Mouse (Mus musculus): ENCODE results near the gene Casp9. TPM values are rescaled to one million over a fixed set of nuclear protein-coding genes. Genes with fewer than 3 reads are reported as not detected.
"Not testable (repeated sequence)": the region's sequence is repeated elsewhere in the genome, so short reads cannot be mapped to it uniquely, and the experiment has no call there.

Gene Casp9
- 1 to 10 TPM; 5.6 to 8.0 TPM for total RNA-seq (2021)
- long read RNA-seq, experiment 1, transcript Casp9-201 (9 exons, 3,897 nt), result major isoform, 12 of 19 reads
- long read RNA-seq, experiment 1, partial matches to known transcripts, result 0 of 19 reads
- long read RNA-seq, experiment 1, other reads (novel, unspliced or antisense), result 7 of 19 reads
- long read RNA-seq, experiment 2, transcript Casp9-201 (9 exons, 3,897 nt), result major isoform, 10 of 17 reads
- long read RNA-seq, experiment 2, partial matches to known transcripts, result 1 of 17 reads
- long read RNA-seq, experiment 2, other reads (novel, unspliced or antisense), result 6 of 17 reads

DNA sequence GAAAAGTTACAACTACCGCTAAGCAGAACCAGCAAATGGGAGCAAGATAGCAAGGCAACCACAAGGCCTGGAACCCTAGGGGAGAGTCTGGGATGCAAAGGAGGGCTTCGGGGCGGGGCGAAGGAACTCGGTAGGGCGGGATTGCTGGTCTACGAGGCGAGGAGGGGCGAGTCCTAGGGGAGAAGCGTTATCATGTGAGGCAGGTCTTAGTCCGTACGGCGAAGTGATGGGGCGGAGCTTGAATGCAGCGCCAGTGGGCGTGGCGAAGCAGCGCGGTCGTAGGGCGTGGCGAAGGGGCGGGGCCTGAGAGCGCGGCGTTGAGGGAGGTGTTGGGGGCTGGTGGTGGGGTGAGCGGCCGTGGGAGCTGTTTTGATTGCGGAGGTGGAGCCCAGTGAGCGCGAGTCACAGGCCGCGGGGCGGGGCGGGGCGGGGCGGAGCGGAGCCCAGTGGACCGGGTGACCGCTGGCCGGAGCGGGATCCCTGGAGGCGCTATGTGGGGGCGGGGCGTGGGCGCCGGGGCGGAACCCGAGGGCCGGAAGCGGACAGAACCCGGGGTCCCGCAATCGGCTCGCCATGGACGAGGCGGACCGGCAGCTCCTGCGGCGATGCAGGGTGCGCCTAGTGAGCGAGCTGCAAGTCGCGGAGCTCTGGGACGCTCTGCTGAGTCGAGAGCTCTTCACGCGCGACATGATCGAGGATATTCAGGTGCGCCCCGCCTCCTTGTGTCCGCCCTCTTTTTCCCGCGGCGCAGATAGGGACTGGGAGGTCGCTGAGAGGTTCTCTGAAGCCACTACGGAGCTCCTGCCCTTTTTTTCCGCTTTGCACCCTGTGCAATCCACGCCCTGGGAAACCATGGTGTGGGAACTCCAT lies at the start of gene Casp9:
Gene Casp9, plus strand, starts transcription at position 331 of the 870 bp plus-strand sequence.
- DNase-seq, result peak; percentile 98

GRCm38 (mm10) chr4:141746578-141747346 lies 46.6 kb upstream of the Casp9 start, which contains the start of gene Agmat:
Gene Agmat, plus strand, starts transcription at chr4:141746672.
- no peak for DNase-seq

- peak; percentile 58 for DNase-seq
Observed at GRCm38 (mm10) chr4:141749557-141749956, 43.9 kb upstream of the Casp9 start.

DNA sequence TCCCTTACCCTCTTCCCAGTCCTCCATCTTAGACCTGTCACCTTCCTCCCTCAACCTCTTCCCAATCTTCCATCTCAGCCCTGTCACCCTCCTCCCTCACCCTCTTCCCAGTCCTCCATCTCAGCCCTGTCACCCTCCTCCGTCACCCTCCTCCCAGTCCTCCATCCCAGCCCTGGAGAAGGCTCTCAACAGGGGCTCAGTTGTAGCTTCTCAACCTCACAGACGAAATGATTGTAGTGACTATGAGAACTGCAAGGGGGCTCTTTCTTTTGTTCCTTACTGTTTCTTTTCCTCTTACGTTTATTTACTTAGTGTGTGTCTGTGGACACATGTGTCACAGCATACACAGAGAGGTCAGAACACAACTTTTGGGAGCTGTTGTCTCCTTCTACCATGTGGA lies 42.6 kb upstream of the Casp9 start:
- no peak for DNase-seq

DNA sequence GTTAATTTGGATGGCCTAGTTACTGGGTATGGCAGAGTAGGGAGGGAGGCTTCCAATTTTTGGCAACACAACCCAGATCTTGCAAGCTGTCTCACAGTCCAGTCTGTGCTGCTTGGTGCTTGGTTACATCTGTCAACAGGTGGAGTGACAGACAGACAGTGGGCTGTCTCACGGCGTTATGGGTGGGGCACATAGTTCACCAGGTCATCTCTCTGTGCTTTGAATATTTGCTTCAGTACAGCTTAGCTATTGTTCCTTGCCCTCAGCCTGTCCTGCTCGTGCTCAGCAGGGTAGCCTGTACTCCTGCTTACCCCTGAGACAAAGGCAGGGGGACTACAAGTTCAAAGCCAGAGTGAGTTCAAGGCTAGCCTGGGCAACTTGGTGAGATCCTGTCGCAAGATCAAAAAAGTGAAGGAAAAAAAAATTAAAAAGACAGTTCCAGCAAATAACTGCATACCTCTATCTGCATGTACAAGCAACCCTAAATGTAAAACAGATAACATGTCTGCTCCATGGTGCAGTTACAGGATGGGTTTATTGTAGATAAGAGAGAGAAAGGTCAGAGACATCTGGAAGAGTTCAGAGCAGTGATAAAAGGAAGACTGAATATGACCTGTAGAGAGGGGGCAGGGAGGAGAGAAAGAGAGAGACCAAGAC lies 41.9 kb upstream of the Casp9 start:
- DNase-seq, result no peak

DNA sequence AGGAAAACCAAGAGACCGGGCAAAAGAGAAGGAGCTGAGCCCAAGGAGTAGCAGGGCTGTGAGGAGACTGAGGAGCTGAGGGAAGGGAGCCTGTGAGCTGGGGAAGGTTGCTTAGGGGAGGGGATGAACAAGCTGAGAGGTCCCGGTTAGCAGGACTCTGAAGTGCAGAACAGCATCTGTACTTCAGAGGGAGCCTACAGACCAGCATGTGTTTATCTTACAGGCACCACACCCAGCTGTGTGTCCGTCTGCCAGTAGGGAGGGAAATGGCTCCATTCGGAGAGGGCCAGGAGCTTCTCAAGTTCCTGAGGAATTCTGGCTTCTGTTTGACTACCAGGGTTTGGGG lies 41.4 kb upstream of the Casp9 start:
- DNase-seq, result no peak

DNA sequence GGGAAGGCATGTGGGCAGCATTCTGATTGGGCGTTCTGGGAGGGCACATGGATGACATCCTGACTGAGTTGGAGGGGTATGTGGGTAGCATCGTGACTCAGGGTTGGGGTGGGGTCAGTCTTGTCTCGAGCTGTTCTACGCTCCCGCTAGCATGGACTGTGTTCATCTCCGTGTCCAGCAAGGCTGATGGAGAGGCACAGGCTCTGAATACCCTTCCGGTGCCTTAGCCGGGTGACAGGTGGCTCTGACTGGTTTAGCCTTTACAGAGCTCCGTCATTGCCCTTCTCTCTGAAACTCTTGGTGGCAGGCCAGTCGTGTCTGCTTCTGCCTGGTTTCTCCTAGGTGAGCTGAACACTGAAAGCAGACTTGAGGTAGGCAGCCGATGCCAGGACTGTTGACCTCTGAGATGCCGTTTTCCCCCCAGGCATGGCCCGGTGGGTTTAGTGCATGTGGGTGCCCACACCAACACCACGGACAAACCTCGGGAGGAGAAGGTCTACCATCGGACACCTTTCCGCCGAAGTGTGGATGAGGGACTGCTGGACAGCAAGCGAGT lies 38.0 kb upstream of the Casp9 start:
- no peak for DNase-seq

DNA sequence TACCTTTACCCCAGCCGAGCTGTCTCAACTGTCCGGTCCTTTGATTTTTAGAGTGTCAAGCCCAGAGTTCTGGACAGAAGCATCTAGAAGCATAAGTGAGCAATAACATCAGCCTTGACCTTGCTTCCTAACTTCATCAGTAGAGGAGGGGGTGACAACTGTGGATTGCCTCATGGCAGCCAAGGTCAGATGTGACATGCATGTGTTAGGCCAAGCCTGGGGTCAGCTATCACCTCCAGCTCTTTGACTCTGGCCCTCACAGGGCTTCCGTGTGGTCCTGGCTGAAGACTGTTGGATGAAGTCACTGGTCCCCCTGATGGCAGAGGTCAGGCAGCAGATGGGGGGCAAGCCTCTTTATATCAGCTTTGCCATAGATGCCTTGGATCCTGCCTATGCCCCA lies 36.3 kb upstream of the Casp9 start:
- DNase-seq, result no peak

DNA sequence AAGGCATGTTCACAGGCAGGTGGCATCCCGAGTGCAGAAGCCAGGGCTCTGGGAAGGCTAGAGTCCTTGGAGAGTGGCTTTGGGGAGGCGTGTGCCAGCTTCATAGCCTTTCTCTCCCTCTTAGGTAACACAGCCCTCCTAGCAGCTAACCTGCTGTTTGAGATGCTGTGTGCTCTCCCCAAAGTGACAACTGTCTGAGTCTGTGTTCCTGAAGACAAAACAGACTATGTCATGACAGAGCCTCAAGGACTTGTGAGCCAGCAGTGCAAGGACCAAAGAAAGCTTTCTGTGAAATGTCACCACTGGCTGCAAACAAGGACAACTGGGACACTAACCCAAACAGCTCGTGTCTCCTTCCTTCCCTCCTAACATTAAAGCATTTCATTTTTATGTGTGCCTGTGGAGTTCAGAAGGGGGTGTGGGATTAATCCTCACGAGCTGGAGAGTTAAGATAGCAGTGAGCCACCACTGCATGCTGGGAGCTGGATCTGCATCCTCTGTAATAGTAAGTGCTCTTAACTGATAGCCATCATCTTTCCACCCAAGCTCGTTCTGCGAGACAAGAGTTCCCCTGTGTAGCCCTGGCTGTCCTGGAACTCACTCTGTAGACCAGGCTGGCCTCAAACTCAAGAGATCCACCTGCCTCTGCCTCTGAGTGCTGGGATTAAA lies 34.4 kb upstream of the Casp9 start:
- no peak for DNase-seq

DNA sequence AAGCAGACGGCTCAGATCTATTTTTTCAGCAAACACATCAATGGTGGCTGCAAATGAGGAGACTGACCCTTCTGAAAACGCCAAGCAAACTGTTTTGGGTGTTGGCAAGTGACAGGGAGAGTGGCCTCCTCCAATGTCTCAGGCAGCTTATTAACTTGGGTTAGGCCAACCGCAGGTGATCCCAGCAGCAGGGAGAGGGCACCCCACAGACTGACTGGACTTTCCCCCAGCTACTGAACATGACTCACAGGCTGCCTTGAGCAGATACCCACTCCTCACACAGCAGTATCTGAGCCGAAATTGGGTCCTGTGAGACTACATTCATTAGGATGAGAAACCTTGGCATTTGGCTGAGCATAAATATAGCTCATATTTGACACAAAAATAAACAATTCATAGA lies 32.5 kb upstream of the Casp9 start:
- no peak for DNase-seq

- DNase-seq, result no peak
Observed at GRCm38 (mm10) chr4:141762102-141762598, 31.3 kb upstream of the Casp9 start.

DNA sequence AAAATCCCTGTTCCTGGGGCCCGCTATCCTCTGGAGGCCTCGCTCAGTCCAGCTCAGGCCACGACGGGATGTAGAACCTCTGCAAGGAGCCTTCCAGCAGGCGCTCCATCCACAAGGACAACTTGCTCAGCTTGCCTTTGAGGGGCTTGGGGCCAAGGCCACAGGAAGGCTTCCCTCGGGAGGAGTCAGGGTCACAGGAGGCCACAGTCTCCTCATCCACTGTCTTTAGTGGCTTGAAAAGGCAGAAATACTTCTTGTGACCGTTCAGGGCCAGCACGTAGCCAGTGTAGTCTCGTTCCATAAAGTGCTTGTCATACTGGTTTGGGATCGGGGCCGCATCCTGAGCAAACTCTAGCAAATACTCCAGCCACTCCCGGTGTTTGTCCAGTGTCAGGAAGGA lies 29.9 kb upstream of the Casp9 start:
- no peak for DNase-seq

DNA sequence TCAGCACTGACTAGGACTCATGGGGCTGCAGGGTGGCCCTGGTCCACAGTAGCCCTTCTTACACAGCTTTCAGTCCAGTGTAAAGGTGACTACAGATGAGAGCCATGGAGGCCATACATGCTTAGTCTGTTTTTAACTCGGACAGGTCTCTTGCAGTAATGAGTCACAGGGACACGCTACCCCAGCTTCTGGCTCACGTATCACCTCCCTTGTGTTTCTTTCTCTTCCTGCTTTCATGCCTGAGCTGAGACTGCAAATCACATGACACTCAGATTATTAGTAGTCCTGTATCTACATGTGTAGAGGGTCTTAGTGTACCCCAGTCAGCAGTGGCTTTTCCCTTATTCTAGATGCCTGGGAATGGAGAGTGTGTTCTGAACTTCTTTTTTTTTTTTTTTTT lies 28.4 kb upstream of the Casp9 start:
- DNase-seq, result no peak

DNA sequence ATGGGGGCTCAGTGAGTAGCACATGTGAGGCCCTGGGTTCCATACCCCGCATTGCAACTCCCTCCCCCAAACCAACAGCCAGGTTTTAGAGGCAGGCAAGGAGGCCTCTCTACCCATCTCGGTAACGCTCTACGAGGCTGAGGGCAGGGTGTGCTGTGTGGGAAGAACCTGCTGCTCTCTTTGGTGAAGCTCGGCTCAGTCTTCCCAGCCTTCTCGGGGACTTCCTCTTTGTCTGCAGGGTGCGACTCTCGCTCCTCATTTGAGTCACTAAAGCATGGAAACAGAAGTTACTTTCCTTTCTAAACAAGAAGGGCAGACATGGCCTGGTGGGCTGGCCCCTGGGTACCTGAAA lies 27.1 kb upstream of the Casp9 start:
- DNase-seq, result no peak

- peak; percentile 31 for DNase-seq
Observed at GRCm38 (mm10) chr4:141766668-141767352, 26.6 kb upstream of the Casp9 start.

DNA sequence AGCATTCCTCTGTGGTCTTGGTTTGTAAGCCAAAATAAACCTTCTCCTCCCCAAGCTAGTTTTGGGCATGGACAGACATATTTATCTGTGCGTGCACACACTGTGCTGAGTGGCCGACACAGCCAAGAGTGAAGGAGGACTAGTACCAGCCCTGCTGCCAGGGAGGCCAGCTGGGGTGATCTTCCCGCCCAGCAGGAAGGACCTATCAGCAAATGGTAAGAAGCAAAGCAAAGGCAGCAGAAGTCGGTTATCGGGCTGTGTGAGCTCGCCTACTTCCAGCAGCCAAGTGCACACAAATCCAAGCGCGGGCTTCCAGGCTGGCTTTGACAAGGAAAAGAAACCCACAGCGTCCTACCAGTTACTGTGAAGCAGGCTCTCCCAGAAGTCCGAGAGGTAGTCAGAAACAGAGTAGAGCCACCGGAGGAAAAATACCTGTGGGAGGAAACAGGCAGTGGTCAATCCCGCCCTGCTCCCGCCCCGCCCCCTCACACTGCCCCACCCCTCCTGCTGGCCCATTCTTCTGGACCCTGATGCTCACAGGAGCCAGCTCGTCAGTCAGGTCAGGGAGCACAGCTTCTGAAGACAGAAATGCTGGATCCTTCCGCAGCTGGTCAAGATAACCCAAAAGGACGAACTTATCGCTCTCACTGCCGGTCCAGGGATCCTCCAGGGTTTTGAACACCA lies 25.9 kb upstream of the Casp9 start:
- DNase-seq, result peak; percentile 30

- no peak for DNase-seq
Observed at GRCm38 (mm10) chr4:141769501-141770160, 23.8 kb upstream of the Casp9 start.

DNA sequence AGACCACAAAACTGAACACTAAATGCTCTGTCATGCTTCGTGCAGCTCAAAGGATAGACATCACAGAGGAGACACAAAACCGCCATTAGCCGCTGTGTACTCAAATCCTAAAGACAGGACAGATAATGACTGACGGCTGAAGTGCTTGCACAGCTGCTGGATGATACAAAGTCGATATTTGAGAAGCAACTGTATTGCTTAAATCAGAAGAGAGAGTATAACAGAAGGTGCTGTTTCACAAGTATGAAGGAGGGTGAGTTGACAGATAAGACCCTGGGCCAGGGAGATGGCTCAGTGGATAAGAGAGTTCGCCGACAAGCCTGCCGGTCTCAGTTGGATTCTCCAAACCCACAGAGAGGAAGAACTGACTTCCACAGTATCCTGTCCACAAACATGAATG lies 21.6 kb upstream of the Casp9 start:
- DNase-seq, result no peak

- not testable (repeated sequence) for DNase-seq
Observed at GRCm38 (mm10) chr4:141773019-141773418, 20.4 kb upstream of the Casp9 start.

DNA sequence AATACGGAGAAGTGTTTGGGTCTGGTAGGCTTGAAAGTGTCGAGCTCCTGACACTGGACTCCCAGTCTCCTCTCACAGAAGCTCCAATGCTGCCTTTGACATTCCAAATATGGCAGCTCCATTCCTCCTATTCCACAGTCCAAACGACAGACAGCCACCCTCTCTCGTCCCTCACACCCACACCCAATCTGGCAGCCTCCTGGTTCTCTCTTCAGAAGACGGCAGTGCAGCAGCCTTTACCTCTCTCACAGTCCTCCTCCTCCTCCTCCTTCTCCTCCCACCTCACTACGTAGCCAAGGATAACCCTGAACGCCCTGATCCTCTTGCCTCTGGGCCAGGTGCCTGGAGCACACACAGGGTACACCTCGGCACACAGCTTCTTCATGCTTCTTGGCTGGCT lies 13.6 kb upstream of the Casp9 start:
- DNase-seq, result no peak

All from gastrocnemius, postnatal 10 days (tissue).